In the genomic region with DNA sequence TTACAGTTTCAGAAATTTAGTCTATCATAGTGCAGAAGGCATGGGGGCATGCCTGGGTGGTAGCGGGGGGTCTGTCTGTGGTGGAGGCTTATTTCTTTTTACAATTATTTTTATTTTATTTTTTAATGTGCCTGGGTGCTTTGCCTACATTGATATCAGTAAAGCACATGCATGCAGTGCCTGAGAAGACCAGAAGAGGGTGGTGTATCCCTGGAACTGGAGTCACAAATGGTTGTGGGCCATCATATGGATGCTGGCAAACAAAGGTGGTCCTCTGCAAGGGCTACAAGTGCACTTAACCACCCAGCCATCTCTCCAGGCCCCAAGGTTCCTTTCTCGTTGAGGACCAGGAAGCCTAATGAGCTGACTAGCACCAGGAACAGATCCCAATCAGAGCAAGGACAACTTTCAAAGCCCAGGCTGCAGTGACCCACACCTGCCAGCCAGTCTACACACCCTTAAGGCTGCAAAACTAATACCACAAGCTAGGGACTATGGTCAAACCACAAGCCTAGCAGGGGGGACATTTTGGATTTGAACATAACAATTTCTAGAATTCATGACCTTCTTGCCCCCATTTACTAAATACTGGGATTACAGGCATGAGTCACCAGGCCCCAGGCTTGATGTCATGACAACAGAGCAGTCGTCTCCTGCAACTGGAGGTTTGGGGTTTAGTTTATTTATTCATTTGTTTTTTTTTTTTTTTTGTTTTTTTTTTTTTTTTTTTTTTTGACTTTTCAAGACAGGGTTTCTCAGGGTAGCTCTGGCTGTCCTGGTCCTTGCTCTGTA, we compare ENCODE assay signal across 15 mouse cellular contexts. TPM values are rescaled to one million over a fixed set of nuclear protein-coding genes. Genes with fewer than 3 reads are reported as not detected.
DNase-seq lines count a peak whose midpoint lies in the region; ATAC-seq and TF ChIP-seq lines count a peak whose summit lies in the region.
"Had no signal": no experiment of that assay in that cellular context is flagged by ENCODE, and none has a peak within 500 bp of the region (broad histone marks: within the 10 kb centered on the region; RNA-seq: fewer than 3 reads in every experiment).

No protein-coding gene starts in this region.

- WGBS in intestine, postnatal 0 days, result 68% methylated on average over 3 of the region's 3 CpGs
- WGBS in intestine, embryonic 16.5 days, result 59% methylated on average over 3 of the region's 3 CpGs
- 72% methylated on average over 3 of the region's 3 CpGs for WGBS in midbrain, postnatal 0 days
- whole genome bisulfite sequencing in midbrain, embryonic 15.5 days, result 81% methylated on average over 3 of the region's 3 CpGs
- WGBS in heart, embryonic 10.5 days, result 55% methylated on average over 3 of the region's 3 CpGs

- TF ChIP-seq CTCF in intestine, postnatal 0 days (IDR thresholded peaks at IDR 0.05; ENCODE audit: low read depth), result peak; percentile 57
- TF ChIP-seq CTCF in midbrain, postnatal 0 days (IDR thresholded peaks at IDR 0.05), result peak; percentile 38

- H3K36me3 ChIP-seq in intestine, postnatal 0 days (ENCODE audit: control insufficient read depth, insufficient read depth), result no peaks in the 10 kb centered on the region
- H3K36me3 ChIP-seq in intestine, embryonic 16.5 days (ENCODE audit: control insufficient read depth, insufficient read depth, low read length), result no peaks in the 10 kb centered on the region
- H3K36me3 ChIP-seq in midbrain, postnatal 0 days (ENCODE audit: insufficient read depth, low read length), result no peaks in the 10 kb centered on the region
- no peaks in the 10 kb centered on the region for H3K36me3 ChIP-seq in midbrain, embryonic 15.5 days (replicated peaks)
- no peaks in the 10 kb centered on the region for H3K36me3 ChIP-seq in heart, embryonic 10.5 days
- H3K36me3 ChIP-seq: embryonic facial prominence, embryonic 13.5 days; forebrain, embryonic 15.5 days had no signal

- DNase-seq in midbrain, postnatal 0 days (ENCODE audit: low spot score), result no peak
- peak; percentile 44 for DNase-seq in NIH3T3 (ENCODE audit: low read depth)
- no peak for DNase-seq in heart, embryonic 10.5 days (ENCODE audit: low spot score)
- DNase-seq in heart, postnatal 14 days, result no peak
- DNase-seq: adrenal gland, postnatal 36 days; cerebellum, adult 8-10 months; kidney, postnatal 14 days; right cerebral cortex, postnatal 4 days had no signal

- H3K9ac ChIP-seq in intestine, postnatal 0 days (ENCODE audit: low read depth, low read length), result no peak overlapping the region
- no peak overlapping the region for H3K9ac ChIP-seq in intestine, embryonic 16.5 days (ENCODE audit: low read depth, low read length)
- H3K9ac ChIP-seq in midbrain, postnatal 0 days (replicated peaks; ENCODE audit: low read length, poor library complexity, severe bottlenecking), result no peak overlapping the region
- no peak overlapping the region for H3K9ac ChIP-seq in midbrain, embryonic 15.5 days
- H3K9ac ChIP-seq: embryonic facial prominence, embryonic 13.5 days; forebrain, embryonic 15.5 days; hindbrain, embryonic 14.5 days had no signal

- intact Hi-C loops in heart, postnatal 14 days (cut with DNase I), result no loop called here

- H3K4me3 ChIP-seq in intestine, postnatal 0 days (ENCODE audit: low read depth, low read length), result no peak overlapping the region
- H3K4me3 ChIP-seq in intestine, embryonic 16.5 days (ENCODE audit: low read length), result no peak overlapping the region
- no peak overlapping the region for H3K4me3 ChIP-seq in midbrain, postnatal 0 days (ENCODE audit: low read depth, low read length)
- no peak overlapping the region for H3K4me3 ChIP-seq in midbrain, embryonic 15.5 days
- no peak overlapping the region for H3K4me3 ChIP-seq in heart, embryonic 10.5 days
- H3K4me3 ChIP-seq: embryonic facial prominence, embryonic 13.5 days; forebrain, embryonic 15.5 days had no signal

- H3K9me3 ChIP-seq in intestine, postnatal 0 days (ENCODE audit: control insufficient read depth), result no peaks in the 10 kb centered on the region
- H3K9me3 ChIP-seq in intestine, embryonic 16.5 days (ENCODE audit: control insufficient read depth, low read length), result no peaks in the 10 kb centered on the region
- no peaks in the 10 kb centered on the region for H3K9me3 ChIP-seq in midbrain, postnatal 0 days (ENCODE audit: low read length)
- H3K9me3 ChIP-seq in midbrain, embryonic 15.5 days, result no peaks in the 10 kb centered on the region
- H3K9me3 ChIP-seq in heart, embryonic 10.5 days, result no peaks in the 10 kb centered on the region
- H3K9me3 ChIP-seq: embryonic facial prominence, embryonic 13.5 days; forebrain, embryonic 15.5 days had no signal

- no peaks in the 10 kb centered on the region for H3K27me3 ChIP-seq in intestine, postnatal 0 days (replicated peaks; ENCODE audit: control insufficient read depth, insufficient read depth, low read length)
- H3K27me3 ChIP-seq in intestine, embryonic 16.5 days (replicated peaks; ENCODE audit: control insufficient read depth, insufficient read depth, low read length), result no peaks in the 10 kb centered on the region
- H3K27me3 ChIP-seq in midbrain, postnatal 0 days (ENCODE audit: insufficient read depth, low read length), result no peaks in the 10 kb centered on the region
- H3K27me3 ChIP-seq in midbrain, embryonic 15.5 days (replicated peaks), result no peaks in the 10 kb centered on the region
- no peaks in the 10 kb centered on the region for H3K27me3 ChIP-seq in heart, embryonic 10.5 days (ENCODE audit: insufficient read depth, poor library complexity, severe bottlenecking)
- H3K27me3 ChIP-seq: embryonic facial prominence, embryonic 13.5 days; forebrain, embryonic 15.5 days had no signal

- H3K4me1 ChIP-seq in intestine, postnatal 0 days (replicated peaks; ENCODE audit: control insufficient read depth, insufficient read depth, low read length), result no peaks in the 10 kb centered on the region
- no peaks in the 10 kb centered on the region for H3K4me1 ChIP-seq in intestine, embryonic 16.5 days (ENCODE audit: control insufficient read depth, insufficient read depth, low read length)
- no peaks in the 10 kb centered on the region for H3K4me1 ChIP-seq in midbrain, postnatal 0 days (ENCODE audit: insufficient read depth, low read length)
- no peaks in the 10 kb centered on the region for H3K4me1 ChIP-seq in midbrain, embryonic 15.5 days
- no peaks in the 10 kb centered on the region for H3K4me1 ChIP-seq in heart, embryonic 10.5 days
- H3K4me1 ChIP-seq: embryonic facial prominence, embryonic 13.5 days; forebrain, embryonic 15.5 days had no signal

- no peak overlapping the region for H3K4me2 ChIP-seq in intestine, postnatal 0 days (replicated peaks; ENCODE audit: low read depth)
- H3K4me2 ChIP-seq in intestine, embryonic 16.5 days (ENCODE audit: low read depth, low read length), result no peak overlapping the region
- H3K4me2 ChIP-seq in midbrain, postnatal 0 days (ENCODE audit: low read depth, low read length, poor library complexity, severe bottlenecking), result no peak overlapping the region
- H3K4me2 ChIP-seq in midbrain, embryonic 15.5 days, result no peak overlapping the region
- H3K4me2 ChIP-seq: embryonic facial prominence, embryonic 13.5 days; forebrain, embryonic 15.5 days; hindbrain, embryonic 14.5 days had no signal

- H3K27ac ChIP-seq in intestine, postnatal 0 days (ENCODE audit: low read depth, low read length), result no peak overlapping the region
- no peak overlapping the region for H3K27ac ChIP-seq in intestine, embryonic 16.5 days (ENCODE audit: low read length)
- no peak overlapping the region for H3K27ac ChIP-seq in midbrain, postnatal 0 days (ENCODE audit: low read depth, low read length)
- H3K27ac ChIP-seq in midbrain, embryonic 15.5 days, result no peak overlapping the region
- H3K27ac ChIP-seq in heart, embryonic 10.5 days, result no peak overlapping the region
- H3K27ac ChIP-seq: embryonic facial prominence, embryonic 13.5 days; forebrain, embryonic 15.5 days; hindbrain, embryonic 14.5 days had no signal

- ATAC-seq in intestine, postnatal 0 days, result no peak
- no peak for ATAC-seq in intestine, embryonic 16.5 days
- no peak for ATAC-seq in midbrain, postnatal 0 days (ENCODE audit: low FRiP score)
- no peak for ATAC-seq in midbrain, embryonic 15.5 days (replicated peaks)
- ATAC-seq in megakaryocyte-erythroid progenitor cell, adult 5-6 weeks (replicated peaks; ENCODE audit: low FRiP score, low TSS enrichment, poor library complexity, severe bottlenecking), result peak; percentile 80
- ATAC-seq: forebrain, embryonic 15.5 days had no signal

RNA-seq across cellular contexts. Expression of a gene that starts 8.9 kb away (rescaled TPM):
- polyA plus RNA-seq in intestine, postnatal 0 days (2015; fragmentation: Nextera tagmentation; extraction: Ambion mirVana), result 5.2 and 5.3 TPM in 2 replicates
- polyA plus RNA-seq in intestine, embryonic 16.5 days (2015; fragmentation: Nextera tagmentation; extraction: Ambion mirVana), result 13.3 and 14.5 TPM in 2 replicates
- total RNA-seq in midbrain, postnatal 0 days (2014; rRNA removed), result 6.5 and 10.0 TPM in 2 replicates
- polyA plus RNA-seq in midbrain, postnatal 0 days (2015; fragmentation: Nextera tagmentation; extraction: Ambion mirVana), result 11.8 and 13.6 TPM in 2 replicates
- 20.7 and 21.6 TPM in 2 replicates for polyA plus RNA-seq in midbrain, embryonic 15.5 days (2015; fragmentation: Nextera tagmentation; extraction: Ambion mirVana)
- 38.0 and 45.9 TPM in 2 replicates for total RNA-seq in megakaryocyte-erythroid progenitor cell, adult 5-6 weeks (2014; fragmentation: Nextera tagmentation)
- 22.6 and 27.1 TPM in 2 replicates for total RNA-seq in megakaryocyte-erythroid progenitor cell, adult 5-6 weeks (2017)
- polyA plus RNA-seq in heart, embryonic 10.5 days (2016; fragmentation: Nextera tagmentation; extraction: Ambion mirVana), result 20.0 and 25.6 TPM in 2 replicates
- 1 to 10 TPM; 7.1 to 7.4 TPM for total RNA-seq in heart, postnatal 14 days (2021)

RNA-seq across cellular contexts. Expression of a gene that starts 10.2 kb away (rescaled TPM):
- polyA plus RNA-seq in intestine, postnatal 0 days (2015; fragmentation: Nextera tagmentation; extraction: Ambion mirVana), result not detected in 2 replicates
- 0.18 TPM in 1 of 2 replicates, not detected in the other for polyA plus RNA-seq in intestine, embryonic 16.5 days (2015; fragmentation: Nextera tagmentation; extraction: Ambion mirVana)
- total RNA-seq in midbrain, postnatal 0 days (2014; rRNA removed), result 1.6 and 1.9 TPM in 2 replicates
- polyA plus RNA-seq in midbrain, postnatal 0 days (2015; fragmentation: Nextera tagmentation; extraction: Ambion mirVana), result 1.8 and 2.0 TPM in 2 replicates
- 0.59 and 0.75 TPM in 2 replicates for polyA plus RNA-seq in midbrain, embryonic 15.5 days (2015; fragmentation: Nextera tagmentation; extraction: Ambion mirVana)
- not detected in 2 replicates for total RNA-seq in megakaryocyte-erythroid progenitor cell, adult 5-6 weeks (2014; fragmentation: Nextera tagmentation)
- total RNA-seq in megakaryocyte-erythroid progenitor cell, adult 5-6 weeks (2017), result not detected in 2 replicates
- polyA plus RNA-seq in heart, embryonic 10.5 days (2016; fragmentation: Nextera tagmentation; extraction: Ambion mirVana), result 0.43 and 0.69 TPM in 2 replicates
- total RNA-seq in heart, postnatal 14 days (2021), result under 1 TPM in 1 of 2 experiments, not detected in 1; 0.36 TPM
